Mouse (Mus musculus) embryonic facial prominence, embryonic 12.5 days (tissue): ENCODE results near the gene Ddx19b. TPM values are rescaled to one million over a fixed set of nuclear protein-coding genes. Genes with fewer than 3 reads are reported as not detected.
"Not testable (repeated sequence)": the region's sequence is repeated elsewhere in the genome, so short reads cannot be mapped to it uniquely, and the experiment has no call there.

Experiments
- ATAC-seq: fragments of 200-750 bp; cut with Nextera tagmentation; 2 replicates; pipeline ENCODE4 v1.8.0; 2017; ENCODE audit not compliant: insufficient number of reproducible peaks, insufficient read depth, low FRiP score, low TSS enrichment
- H3K27ac ChIP-seq: fragments of 300-500 bp; sonication (generic); 2 replicates; pipeline ENCODE4 v1.5.1; 2016; ENCODE audit warnings: mild to moderate bottlenecking
- H3K27me3 ChIP-seq: fragments of 300-500 bp; sonication (generic); 2 replicates; pipeline ENCODE4 v1.6.1; 2016; ENCODE audit warnings: mild to moderate bottlenecking, moderate library complexity
- H3K36me3 ChIP-seq: fragments of 300-500 bp; sonication (generic); 2 replicates; pipeline ENCODE4 v1.6.1; 2016; ENCODE audit warnings: mild to moderate bottlenecking
- H3K4me1 ChIP-seq: fragments of 300-500 bp; sonication (generic); 2 replicates; pipeline ENCODE4 v1.6.1; 2016
- H3K4me2 ChIP-seq: fragments of 300-500 bp; sonication (generic); replicated peaks from 2 replicates; pipeline ENCODE4 v1.6.1; 2016; ENCODE audit warnings: mild to moderate bottlenecking, moderate library complexity
- H3K4me3 ChIP-seq: fragments of 300-500 bp; sonication (generic); 2 replicates; pipeline ENCODE4 v1.5.1; 2016; ENCODE audit warnings: mild to moderate bottlenecking
- H3K9ac ChIP-seq: fragments of 300-500 bp; sonication (generic); 2 replicates; pipeline ENCODE4 v1.6.1; 2016; ENCODE audit warnings: mild to moderate bottlenecking, moderate library complexity
- H3K9me3 ChIP-seq: fragments of 300-500 bp; sonication (generic); 2 replicates; pipeline ENCODE4 v1.6.1; 2016; ENCODE audit warnings: mild to moderate bottlenecking, moderate library complexity
- whole genome bisulfite sequencing: fragments of 180-500 bp; shearing (Covaris S2); methylation state at CpG from one replicate; pipeline ENCODE4 v1.1.7; 2016; 5-methylcytosine and 5-hydroxymethylcytosine counted together
- polyA plus RNA-seq: library from polyadenylated mRNA; unstranded; fragments of >200 nt; fragmentation: Nextera tagmentation; extraction: Ambion mirVana; gene quantifications from 2 replicates; pipeline ENCODE4 v1.2.1, GENCODE M21; 2016

Ddx19b gene
- polyA plus RNA-seq, 1 experiment from 2014 or later = 5.6 TPM

DNA sequence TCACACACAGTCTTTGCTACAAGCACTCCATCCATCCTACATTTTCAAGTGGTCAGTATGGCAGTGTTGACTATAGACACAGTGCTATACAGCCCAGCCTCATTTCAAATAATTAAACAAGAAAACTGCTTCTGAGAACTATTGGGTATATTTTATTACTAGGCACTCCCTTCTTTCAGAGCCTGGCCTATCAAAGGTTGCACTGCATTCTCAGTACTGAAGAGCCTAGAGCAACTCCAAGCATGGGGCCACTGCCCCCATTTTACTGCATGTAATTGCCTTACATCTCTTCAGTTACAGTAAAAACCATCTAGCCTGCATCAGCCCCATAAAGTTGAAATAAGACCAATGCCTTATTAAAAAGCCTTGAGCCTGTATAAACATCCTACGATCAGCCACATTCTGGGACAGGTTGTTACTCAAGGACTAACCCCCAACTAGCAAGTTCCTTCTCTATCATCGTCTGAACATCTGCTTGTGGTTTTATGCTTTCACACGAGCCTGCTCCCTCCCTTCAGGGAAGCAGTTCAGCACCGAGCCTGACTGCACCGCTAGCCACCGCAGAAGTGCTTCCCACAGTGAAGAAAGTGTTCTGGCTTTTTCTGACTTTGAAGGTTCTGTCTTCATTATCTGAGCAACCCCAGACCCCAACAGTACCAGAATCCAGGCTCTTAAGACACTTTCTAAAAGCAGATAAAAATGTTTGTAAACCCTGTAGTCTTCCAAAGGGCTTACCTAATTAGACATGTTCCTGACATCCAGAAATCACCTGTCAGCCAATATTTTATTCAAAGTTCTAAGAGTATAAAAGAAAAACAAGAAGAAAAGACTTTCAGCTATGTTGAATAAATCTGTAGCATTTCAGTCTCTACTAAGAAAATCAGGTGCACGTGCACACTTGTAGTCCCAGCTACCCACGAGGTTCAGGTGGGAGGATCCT is 43.5 kb downstream of the Ddx19b start:
- Histone ChIP-seq H3K9ac (no peak overlapping the region), H3K9me3 (no peaks in the 10 kb centered on the region), H3K4me2 (no peak overlapping the region), H3K4me3 (no peak overlapping the region), H3K36me3 (peaks cover 86% of the 10 kb centered on the region), H3K27ac (no peak overlapping the region), H3K27me3 (no peaks in the 10 kb centered on the region), H3K4me1 (no peaks in the 10 kb centered on the region)
- WGBS = 89% methylated on average over 8 of the region's 8 CpGs
- ATAC-seq = no peak

DNA sequence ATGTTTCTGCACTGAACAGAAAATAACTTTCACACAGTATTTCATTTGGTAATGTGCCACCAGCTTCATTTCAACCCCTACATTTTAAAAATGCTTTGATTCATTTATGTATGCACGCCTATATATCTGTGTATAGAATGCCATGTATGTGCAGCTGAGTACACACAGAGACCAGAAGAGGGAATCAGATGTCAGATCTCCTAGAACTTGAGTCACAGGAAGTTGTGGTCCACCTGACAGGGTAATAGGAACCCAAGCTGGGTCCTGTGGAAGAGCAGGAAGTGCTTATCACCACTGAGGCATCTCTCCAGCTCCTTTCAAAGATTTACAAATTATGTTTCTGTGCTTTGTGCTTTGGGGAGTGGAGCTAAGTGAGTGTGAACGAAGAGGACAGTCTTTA is 50.2 kb downstream of the Ddx19b start:
- no peak overlapping the region for H3K9ac ChIP-seq
- H3K27me3 ChIP-seq = no peaks in the 10 kb centered on the region
- H3K9me3 ChIP-seq = no peaks in the 10 kb centered on the region
- no peak overlapping the region for H3K4me2 ChIP-seq
- 91% methylated on average over 2 of the region's 2 CpGs for WGBS
- H3K4me3 ChIP-seq = no peak overlapping the region
- peaks cover 69% of the 10 kb centered on the region for H3K36me3 ChIP-seq
- ATAC-seq = no peak
- no peaks in the 10 kb centered on the region for H3K4me1 ChIP-seq
- H3K27ac ChIP-seq = no peak overlapping the region

DNA sequence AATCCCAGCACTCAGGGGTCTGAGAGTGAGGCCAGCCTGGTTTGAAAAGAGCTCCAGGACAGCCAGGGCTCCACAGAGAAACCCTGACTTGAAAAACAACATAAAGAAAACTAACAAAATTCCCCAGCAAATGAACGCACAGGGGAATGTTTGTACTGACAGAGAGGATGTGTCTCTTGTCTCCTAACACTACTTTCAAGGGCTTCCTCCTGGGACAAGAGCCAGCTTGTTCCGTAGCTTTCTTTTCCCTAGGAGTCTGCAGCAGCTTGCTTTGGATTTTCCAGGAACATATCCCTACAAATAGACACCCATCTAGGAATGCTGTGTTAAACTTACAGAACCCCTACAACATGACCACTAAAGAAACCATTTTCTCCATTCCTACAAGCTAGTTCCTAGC is 53.6 kb downstream of the Ddx19b start:
- H3K4me1 ChIP-seq, H3K9ac ChIP-seq, H3K4me2 ChIP-seq, H3K27ac ChIP-seq, H3K9me3 ChIP-seq, ATAC-seq, H3K27me3 ChIP-seq, H3K4me3 ChIP-seq: not testable (repeated sequence)
- 88% methylated on average over 2 of the region's 2 CpGs for WGBS
- H3K36me3 ChIP-seq = peaks cover 64% of the 10 kb centered on the region

DNA sequence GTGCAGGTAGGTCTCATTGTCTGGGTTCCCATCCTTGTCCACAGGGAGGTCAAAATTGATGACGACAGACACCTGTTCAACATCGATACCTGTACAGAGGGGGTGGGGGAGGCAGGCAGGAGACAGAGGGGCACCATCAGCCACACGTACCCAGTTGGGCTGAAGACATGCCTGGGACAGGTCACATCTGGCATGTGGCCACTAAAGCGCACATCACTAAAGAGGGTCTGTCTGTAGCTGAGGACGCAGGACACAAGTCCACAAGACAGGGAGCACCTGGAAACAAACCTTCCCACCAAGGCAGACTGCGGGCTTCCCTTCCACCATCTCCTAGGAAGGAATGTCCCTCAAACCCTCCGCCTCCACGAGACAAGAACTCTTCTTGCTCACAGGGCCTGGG is 55.0 kb downstream of the Ddx19b start:
- H3K27ac ChIP-seq, H3K27me3 ChIP-seq, H3K4me2 ChIP-seq, H3K9ac ChIP-seq, ATAC-seq, H3K4me3 ChIP-seq, H3K9me3 ChIP-seq, H3K4me1 ChIP-seq: not testable (repeated sequence)
- H3K36me3 ChIP-seq = peaks cover 54% of the 10 kb centered on the region
- 94% methylated on average over 8 of the region's 8 CpGs for WGBS

DNA sequence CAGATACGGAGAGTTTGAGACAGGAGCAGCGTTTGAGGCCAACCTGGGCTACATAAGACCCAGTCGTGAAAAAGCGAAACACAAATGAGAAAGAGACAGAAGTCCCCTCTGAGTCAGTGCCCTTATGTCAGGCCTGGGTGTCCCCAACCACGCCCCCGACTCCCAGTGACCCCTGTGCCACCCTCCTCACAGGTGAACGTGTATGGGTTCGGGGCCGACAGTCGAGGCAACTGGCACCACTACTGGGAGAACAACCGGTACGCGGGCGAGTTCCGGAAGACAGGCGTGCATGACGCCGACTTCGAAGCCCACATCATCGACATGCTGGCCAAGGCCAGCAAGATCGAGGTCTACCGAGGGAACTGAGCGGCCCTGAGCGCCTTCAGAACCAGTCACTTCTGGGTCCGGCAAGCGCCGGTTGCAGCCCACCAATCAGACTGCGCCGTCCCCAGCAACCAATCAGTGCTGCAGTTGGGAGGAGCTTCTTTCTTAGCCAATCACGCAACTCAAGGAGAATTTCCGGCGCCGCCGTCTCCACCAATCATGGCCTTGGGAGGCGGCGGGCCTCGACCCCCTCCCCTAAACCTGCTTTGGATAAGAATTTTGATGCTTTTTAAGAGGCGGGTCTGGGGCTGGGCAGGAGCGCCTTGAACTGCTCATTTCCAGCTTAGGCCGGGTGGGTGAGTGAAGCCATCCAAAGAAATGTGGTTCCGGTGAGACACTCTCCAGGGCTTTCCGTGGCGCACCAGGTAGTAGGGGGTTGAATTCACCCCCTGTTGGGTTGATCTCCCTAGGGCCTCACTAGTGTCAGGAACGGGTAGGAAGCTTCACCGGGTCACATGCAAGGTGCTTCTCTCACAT is 61.4 kb downstream of the Ddx19b start:
- peak overlapping the region; percentile 61 for H3K4me2 ChIP-seq
- H3K9ac ChIP-seq = peak overlapping the region; percentile 50
- H3K9me3 ChIP-seq = no peaks in the 10 kb centered on the region
- no peaks in the 10 kb centered on the region for H3K4me1 ChIP-seq
- WGBS = 5% methylated on average over 45 of the region's 45 CpGs
- H3K4me3 ChIP-seq = peak overlapping the region; percentile 37
- no peaks in the 10 kb centered on the region for H3K27me3 ChIP-seq
- peaks cover 53% of the 10 kb centered on the region for H3K36me3 ChIP-seq
- H3K27ac ChIP-seq = peak overlapping the region; percentile 47; the same call in 1 of the 2 replicates
- ATAC-seq = peak; percentile 91

DNA sequence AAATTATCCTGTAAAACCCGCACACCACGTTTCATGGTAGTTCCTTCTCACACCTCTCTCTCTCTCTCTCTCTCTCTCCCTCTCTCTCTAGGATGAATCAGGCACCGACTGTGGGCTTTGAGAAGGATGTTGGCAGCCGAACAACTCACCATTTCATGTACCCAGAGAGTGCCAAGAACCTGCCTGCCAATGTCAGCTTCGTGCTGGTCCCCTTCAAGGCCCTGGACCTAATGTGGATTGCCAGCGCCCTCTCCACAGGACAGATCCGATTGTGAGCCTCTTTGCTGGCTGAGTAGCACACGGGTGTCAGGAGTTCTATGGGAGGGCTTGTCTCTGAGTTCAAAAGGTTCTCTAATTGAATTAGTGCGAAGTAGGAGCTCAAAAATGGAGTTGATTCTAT is 64.2 kb downstream of the Ddx19b start:
- no peak for ATAC-seq
- Histone ChIP-seq H3K9ac (no peak overlapping the region), H3K4me2 (no peak overlapping the region), H3K27me3 (no peaks in the 10 kb centered on the region), H3K4me3 (no peak overlapping the region), H3K27ac (no peak overlapping the region), H3K4me1 (no peaks in the 10 kb centered on the region), H3K36me3 (peaks cover 48% of the 10 kb centered on the region), H3K9me3 (no peaks in the 10 kb centered on the region)
- whole genome bisulfite sequencing = 78% methylated on average over 9 of the region's 9 CpGs

DNA sequence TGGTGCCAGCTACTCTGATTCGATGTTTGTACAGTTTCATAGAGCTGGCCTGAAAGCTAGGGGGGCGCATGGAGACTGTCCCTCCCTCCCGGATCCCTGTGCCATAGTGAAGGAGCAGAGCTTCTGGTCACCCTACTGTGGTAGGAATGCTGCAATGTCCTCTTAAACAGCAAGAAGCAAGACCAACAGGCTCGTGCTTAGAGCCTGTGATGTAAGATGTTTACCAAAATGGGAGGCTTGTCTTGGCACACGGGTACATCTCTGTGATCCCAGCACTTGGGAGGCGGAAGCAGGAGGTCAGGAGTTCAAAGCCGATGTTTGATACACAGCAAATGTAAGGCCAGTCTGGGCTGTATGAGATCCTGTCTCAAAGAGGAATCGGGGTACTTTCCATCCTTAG is 65.0 kb downstream of the Ddx19b start:
- no peaks in the 10 kb centered on the region for H3K27me3 ChIP-seq
- H3K4me1 ChIP-seq = no peaks in the 10 kb centered on the region
- no peaks in the 10 kb centered on the region for H3K9me3 ChIP-seq
- no peak for ATAC-seq
- peaks cover 56% of the 10 kb centered on the region for H3K36me3 ChIP-seq
- H3K9ac ChIP-seq = no peak overlapping the region
- H3K4me2 ChIP-seq = no peak overlapping the region
- no peak overlapping the region for H3K27ac ChIP-seq
- 86% methylated on average over 8 of the region's 8 CpGs for WGBS
- H3K4me3 ChIP-seq = no peak overlapping the region

DNA sequence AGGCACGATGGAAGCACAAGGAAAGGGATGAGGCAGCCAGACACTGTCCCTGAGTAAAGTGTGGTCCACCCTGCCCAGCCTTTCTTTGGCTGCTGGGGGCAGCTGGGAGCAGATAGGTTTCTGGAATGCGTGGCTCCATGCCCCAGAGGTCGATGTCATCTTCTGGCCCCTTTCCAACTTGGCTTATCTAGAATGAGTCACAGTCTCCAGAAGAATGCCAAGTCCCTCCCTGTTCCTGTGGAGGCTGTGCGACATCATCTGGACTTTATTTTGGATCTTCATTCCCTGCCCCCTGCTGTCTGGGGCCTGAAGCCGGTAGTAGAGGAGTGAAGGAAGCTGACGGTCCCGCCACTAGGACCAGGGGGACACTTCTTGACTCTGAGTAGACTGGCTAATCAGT is 66.0 kb downstream of the Ddx19b start:
- no peak overlapping the region for H3K27ac ChIP-seq
- no peak overlapping the region for H3K9ac ChIP-seq
- no peaks in the 10 kb centered on the region for H3K9me3 ChIP-seq
- ATAC-seq = no peak
- no peak overlapping the region for H3K4me3 ChIP-seq
- peaks cover 51% of the 10 kb centered on the region for H3K36me3 ChIP-seq
- no peaks in the 10 kb centered on the region for H3K4me1 ChIP-seq
- no peaks in the 10 kb centered on the region for H3K27me3 ChIP-seq
- 53% methylated on average over 7 of the region's 7 CpGs for WGBS
- no peak overlapping the region for H3K4me2 ChIP-seq

DNA sequence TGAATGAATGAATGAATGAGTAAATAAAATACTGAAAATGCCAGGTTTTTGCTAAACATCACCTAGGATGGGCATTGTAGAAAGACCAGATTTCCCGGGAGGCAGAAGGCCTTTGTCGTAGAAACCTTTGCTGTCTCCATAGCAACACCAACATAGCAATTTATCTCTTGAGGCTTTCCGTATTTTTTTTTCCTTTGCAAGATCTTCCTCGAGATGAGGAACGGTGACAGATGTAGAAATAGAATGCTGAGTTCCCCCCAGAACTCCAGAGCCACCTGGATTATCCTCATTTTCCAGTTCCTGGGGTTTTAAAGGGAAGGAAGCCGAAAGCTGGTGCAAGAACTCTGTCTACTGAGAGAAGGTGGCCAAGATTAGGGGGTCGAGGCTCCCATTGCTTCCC is 66.9 kb downstream of the Ddx19b start:
- WGBS = 80% methylated on average over 7 of the region's 7 CpGs
- ATAC-seq = no peak

DNA sequence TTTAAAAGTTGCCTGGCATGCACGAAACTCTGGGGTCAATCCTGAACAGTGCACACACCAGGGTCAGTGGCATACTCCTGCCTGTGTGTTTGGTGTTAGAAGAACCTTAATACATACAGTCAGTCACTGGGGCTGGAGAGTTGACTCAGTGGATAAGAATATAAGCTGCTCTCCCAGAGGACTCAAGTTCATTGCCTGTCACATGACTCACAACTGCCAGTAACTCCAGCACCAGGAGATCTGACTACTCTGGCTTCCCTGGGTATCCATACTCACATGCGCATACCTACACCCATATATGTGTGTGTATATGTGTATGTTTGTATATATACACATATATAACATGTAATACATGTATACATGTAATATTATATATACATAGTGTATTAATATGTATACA is 68.5 kb downstream of the Ddx19b start:
- H3K9me3 ChIP-seq = no peaks in the 10 kb centered on the region
- no peaks in the 10 kb centered on the region for H3K27me3 ChIP-seq
- H3K4me3 ChIP-seq = no peak overlapping the region
- H3K9ac ChIP-seq = no peak overlapping the region
- H3K4me2 ChIP-seq = no peak overlapping the region
- no peaks in the 10 kb centered on the region for H3K4me1 ChIP-seq
- H3K36me3 ChIP-seq = peaks cover 63% of the 10 kb centered on the region
- ATAC-seq = no peak
- WGBS = 95% methylated on average over 2 of the region's 2 CpGs
- no peak overlapping the region for H3K27ac ChIP-seq

More for the DNA sequence above, 66.9 kb downstream of the Ddx19b start:
- peaks cover 59% of the 10 kb centered on the region for H3K36me3 ChIP-seq
- H3K4me1 ChIP-seq = no peaks in the 10 kb centered on the region
- H3K4me3 ChIP-seq = no peak overlapping the region
- H3K4me2 ChIP-seq = no peak overlapping the region
- no peak overlapping the region for H3K9ac ChIP-seq
- H3K27me3 ChIP-seq = no peaks in the 10 kb centered on the region
- no peak overlapping the region; the same call in 1 of the 2 replicates for H3K27ac ChIP-seq
- H3K9me3 ChIP-seq = no peaks in the 10 kb centered on the region

DNA sequence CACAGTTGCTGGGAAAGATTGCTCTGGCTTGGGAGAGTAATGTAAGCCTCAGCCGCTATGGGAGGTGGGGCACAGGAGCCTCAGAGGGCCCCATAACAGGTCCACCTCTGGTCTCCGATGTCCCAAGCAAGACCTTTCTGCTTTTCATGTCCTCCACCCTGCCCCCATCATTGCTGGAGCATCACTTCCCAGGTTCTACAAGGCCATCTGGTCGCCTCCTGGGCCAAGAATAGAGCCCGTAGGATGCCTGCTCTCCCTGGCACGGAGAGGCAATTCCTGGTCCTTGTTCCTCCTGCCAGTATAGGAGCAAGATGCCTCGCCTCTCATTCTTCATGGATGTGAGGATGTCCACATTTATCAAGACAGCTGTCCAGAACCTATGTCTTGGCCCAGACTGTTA is 71.6 kb downstream of the Ddx19b start:
- H3K27ac ChIP-seq = no peak overlapping the region
- no peaks in the 10 kb centered on the region for H3K27me3 ChIP-seq
- H3K9ac ChIP-seq = no peak overlapping the region
- H3K9me3 ChIP-seq = no peaks in the 10 kb centered on the region
- no peak overlapping the region for H3K4me2 ChIP-seq
- no peak overlapping the region for H3K4me3 ChIP-seq
- no peak for ATAC-seq
- 87% methylated on average over 6 of the region's 6 CpGs for WGBS
- no peaks in the 10 kb centered on the region for H3K4me1 ChIP-seq
- H3K36me3 ChIP-seq = peaks cover 58% of the 10 kb centered on the region
